Mouse (Mus musculus) layer of hippocampus, postnatal 10 days (tissue): Measurements from ENCODE around the gene 1700025G04Rik. TPM values are rescaled to one million over a fixed set of nuclear protein-coding genes. Genes with fewer than 3 reads are reported as not detected.

Experiments
- DNase-seq, 2 experiments: peaks; one replicate each; pipeline ENCODE4 v3.0.0; 2021; ENCODE audit warnings: low spot score in 2 of 2
- total RNA-seq, 2 experiments: library from RNA; stranded (reverse); gene quantifications; 2 replicates each; pipeline ENCODE4 v1.2.3; 2021

1700025G04Rik gene
- total RNA-seq, 2 experiments from 2014 or later: 66.0 to 67.7 TPM

DNA sequence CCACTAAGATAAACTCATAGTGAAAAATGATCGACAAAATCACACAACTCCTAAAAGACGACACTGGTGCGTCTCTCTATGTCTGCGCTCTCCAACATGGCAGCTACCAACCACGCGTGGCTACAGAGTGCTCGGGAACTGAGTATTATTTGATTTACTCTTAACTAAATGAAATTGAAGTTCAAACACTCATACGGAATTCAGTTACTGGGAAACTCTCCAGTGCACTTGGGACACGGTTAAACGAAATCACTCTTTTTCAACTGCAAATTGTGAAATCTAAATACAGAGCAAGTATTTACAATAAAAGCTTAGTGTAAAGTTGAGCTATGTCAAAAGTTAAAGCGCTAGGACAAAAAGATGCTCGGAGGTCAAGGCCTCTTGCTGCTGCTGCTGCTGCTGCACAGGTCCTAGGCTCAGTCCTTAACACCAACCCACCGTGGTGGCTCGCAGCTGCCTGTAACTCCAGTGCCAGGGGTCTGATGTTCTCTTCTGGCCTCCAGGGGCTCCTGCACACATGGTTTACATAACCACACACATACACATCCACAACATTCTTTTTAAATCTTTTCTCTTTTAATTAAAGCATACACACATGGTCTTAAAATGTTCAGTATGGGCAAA lies 13.6 kb downstream of the 1700025G04Rik start:
- DNase-seq: no peak

DNA sequence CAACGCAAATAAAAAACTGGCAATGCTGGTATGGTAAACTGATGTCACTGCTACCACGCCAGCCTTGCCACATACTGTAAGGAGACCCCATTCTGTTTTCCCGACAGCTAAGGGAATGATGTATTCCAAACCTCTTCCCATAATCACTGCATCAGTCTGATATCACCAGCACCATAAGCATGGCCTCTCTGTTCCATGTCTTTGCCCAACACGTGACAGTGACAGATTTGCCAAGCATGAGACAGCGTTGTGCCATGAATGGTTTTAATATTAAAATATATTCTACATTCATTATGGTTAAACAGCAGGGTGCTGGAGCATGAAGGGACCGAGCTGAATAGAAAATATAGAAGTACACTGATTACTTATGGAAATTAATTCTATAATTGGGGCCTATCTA lies 14.2 kb downstream of the 1700025G04Rik start:
- DNase-seq: no peak

DNA sequence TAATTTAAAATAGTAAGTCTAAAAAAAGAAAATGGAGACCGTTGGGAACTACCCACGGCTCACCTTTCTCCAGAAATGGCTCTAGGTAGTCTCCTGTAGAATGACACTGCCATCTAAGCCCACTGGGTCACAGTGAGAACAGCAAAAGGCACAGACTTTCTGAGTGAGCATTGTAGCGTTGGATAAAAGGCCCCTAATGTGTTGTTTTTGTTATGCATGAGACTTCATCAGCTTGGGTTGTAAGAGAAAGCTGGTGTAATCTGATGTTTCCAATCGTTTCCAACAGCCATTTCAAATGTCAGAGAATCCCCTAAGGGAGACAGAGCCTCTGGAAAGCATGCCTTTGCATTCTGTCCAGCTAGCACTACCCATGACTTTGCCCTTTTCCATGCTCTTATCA lies 19.5 kb downstream of the 1700025G04Rik start:
- no peak for DNase-seq

DNA sequence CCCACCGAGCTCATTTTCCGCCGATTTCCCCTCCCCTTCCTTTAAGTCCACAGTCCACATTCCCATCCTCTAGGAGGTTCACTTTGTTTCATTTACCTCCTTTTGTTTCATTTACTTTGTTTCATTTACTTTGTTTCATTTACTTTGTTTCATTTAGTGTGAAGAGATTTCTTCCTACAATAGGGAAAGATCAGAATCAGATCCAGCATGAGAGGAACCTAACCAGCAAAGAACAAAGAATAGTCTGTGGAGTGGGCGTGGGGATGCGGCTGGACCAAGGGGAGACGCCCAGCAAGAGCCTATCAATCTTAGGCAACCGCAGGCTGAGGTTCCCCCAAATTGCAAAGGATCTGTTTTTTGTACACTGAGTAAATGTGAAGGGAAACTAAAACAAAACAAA lies 20.2 kb downstream of the 1700025G04Rik start:
- DNase-seq: no peak

DNA sequence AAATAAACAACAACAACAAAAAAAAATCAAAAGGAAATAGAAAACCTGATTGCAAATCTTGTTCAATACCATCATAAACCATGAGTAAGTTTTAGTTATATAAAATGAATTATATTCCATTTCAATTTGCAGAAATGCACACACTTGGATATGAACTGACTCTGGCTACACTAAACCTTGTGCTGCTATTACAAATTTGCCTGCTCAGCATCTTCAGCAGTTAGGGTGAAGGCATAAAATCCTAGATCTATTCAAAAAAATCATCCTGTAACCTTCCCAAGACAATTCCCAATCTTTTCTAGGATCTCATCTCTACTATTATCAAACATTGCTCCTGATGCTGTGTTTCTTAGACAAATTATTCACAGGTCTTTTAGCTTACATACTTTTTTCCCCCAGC lies 22.0 kb downstream of the 1700025G04Rik start:
- no peak for DNase-seq

DNA sequence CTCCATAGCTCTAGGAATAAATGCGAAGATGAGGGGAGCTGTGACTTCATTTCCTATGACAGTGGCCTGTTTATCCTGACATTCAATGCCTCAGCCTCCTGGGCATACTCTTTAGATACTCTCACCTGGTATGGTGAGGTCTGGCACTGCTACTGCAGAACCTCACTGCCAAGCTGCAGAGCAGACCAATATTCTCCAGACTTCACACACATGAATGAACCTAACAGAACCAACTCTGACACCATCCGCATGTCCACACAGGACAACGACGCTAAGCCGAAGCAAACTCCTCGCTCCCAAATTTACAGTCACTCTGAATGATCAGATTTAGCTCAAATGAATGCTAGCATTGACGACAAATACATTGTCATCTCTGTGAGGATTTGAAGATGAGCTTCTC lies 24.4 kb downstream of the 1700025G04Rik start:
- DNase-seq: no peak

DNA sequence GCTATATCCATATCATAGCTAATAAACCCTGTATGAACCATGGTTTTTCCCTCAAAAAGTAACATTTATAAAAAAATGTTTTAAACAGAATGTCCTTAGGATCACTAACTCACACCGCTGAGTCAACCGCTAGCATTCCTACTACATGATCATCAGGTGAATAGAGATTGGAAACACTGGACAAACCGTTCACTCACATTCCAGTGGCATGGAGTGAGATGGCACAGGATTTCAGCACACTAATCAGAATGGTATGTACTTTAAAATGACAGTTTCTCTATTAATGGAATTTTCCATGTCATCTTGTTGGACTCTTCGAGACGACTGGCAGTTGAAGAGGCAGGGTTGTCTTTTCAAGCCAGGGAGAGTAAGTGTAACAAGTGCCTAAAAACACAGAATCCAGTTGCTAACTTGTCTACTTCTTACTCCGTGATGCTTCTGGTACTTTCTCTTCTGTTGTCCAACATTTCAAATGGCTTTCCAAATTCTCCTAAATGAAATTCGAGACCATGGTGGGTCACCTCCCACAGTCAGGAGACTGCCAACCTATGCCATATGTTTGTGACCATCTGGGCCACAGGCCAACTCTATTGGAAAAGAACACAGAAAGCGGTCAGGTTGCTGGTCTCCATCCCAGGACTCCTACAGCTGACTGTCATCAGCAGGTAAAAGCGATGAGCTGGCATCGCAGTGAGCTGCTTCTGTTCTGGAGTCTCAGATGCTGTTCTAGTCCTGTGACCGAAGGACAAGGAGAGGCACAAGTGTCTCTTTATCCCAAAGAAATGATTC lies 26.4 kb downstream of the 1700025G04Rik start:
- no peak for DNase-seq

DNA sequence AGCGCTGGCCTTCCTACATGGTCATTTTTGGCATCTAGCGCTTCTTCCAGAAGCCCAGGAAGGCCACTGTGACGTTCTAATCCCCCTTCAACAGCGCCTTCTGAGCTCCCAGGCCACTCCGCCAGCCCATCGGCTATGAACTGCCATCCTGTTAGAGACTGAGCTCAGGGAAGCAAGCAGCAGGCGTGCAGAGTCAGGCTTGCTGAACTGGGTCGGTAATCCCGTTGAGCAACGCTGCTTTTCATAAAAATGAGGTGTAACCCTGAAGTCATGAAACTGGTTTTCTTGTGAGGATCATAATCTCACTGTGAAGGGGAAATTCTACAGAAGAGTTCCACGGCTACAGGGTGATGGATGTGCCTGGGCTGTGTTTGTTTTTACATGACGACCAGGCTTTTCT lies 28.2 kb downstream of the 1700025G04Rik start:
- no peak for DNase-seq

DNA sequence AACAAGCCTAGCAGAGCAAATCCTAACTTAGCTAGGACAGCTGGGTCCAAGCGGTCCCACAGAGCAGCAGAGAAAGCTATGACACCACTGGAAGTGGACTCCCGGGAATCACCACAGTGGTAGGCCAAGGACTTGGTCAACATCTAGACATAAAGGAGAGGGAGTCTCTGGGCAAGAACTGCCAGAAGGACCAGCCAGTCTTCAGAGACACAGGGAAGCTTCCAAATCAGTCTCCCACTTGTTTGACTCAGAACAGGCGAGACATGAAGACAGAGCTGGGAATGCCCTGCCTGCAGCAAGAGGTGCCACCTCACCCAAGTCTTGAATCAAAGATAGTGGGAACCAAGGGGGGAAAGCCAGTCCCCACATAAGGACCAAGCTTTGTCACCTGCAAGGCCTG lies 29.7 kb downstream of the 1700025G04Rik start:
- no peak for DNase-seq

DNA sequence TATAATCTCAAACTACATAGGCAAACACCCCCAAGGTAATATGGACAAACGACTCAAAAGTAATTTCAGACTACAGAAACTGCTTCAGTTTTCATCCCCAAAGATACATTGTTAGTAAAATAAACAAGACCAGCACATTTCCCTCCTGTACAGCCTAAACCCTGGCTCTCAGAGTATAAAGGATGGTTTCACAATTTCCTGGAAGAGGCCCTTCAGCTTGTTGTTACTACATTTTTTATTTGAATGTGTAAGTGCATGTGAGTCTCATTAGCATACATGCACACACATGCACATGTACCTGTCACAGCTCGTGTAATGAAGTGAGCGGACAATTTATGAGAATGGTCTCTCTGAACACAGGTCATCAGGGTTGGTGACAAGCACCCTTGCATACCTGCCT lies 31.1 kb downstream of the 1700025G04Rik start:
- no peak for DNase-seq

DNA sequence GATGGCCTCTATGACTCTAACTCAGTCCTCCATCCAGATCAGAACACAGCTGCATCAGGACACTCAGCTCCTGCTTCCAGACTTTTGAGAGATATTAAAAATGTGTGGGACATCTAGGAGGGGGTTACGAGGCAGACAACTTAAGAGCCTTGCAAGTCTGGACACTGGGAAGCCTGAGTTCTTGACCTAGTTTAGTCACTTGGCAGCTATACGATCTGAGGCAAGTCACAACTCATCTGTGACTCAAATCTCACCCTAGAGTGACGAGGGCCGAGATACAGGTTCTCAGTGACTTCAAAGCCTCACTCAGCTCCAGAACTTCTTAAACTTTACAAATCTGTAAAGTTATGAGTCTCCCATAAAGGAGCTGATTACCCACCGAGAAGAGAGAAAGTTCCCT lies 36.8 kb downstream of the 1700025G04Rik start:
- DNase-seq: no peak

DNA sequence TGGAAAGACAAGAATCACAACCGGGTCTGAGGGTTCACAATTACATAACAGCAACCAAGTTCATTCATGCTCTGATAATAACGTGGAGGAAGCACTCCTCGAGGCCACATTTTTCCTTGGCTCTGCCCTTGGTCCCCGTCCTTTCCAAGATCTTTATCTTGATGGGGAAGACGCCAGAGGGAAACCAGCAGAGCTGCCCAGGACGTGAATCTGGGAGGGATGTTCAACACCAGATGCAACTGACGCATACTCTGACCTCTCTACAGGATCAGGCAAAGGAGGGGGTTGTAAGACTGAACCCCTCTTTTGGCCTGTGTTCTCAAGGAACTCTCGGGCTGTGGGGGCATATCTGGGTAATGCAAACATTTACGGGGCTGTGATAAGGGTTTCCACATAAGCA lies 38.1 kb downstream of the 1700025G04Rik start:
- DNase-seq: no peak

DNA sequence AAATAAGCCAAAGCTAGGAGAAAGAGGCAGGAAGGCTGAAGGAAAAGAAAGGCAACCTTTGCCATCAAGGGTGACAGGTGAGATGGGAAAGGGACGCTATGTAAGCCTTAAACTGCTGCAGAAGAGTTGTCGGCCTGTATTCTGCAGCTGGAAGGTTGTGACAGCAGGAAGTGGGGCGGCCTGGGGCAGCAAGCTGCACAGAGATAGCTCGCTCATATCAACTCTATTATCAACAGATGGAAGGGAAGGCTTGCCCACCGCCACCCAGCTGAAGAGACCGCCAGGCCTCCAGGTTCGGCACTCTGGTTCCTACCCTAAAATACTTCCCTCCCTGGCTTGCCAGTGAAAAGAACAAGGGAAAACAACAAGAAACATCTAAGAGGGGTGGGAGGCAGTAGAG lies 39.9 kb downstream of the 1700025G04Rik start:
- no peak for DNase-seq

DNA sequence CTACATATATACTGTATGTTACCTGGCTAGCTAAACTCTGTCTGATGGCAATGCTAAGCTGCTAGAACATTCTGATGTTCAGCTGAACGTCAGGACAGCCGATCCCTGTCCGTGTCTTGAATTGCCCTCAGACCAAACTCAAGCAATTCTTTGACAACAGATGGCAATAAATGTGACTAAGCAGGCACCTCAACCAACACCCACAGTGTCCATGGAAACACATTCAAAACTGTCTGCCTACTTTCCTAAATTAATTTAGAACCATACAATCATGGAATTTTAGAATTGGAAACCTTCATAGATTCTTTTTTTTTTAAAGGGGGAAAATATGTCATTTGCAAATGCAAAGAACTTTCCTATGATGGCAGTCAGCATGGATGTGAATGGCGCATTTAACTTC lies 41.6 kb downstream of the 1700025G04Rik start:
- no peak for DNase-seq

DNA sequence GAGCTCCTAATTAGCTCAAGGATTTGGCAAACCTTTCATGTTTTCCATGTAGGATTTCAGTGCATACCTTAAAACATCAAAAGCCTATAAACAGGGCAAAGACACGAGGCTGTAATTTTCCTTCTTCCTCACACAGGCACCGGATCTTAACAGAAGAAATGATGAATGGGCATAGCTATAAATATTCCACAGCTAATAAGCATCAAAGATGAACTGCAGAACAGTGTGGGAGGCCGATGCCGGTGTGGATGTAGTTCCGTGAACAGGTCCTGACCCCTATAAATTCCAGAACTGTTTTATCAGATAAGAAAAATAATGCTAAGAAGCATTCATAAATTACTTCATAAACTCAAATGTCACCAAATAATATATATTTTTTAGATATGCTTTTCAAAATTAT lies 42.5 kb downstream of the 1700025G04Rik start:
- DNase-seq: no peak

DNA sequence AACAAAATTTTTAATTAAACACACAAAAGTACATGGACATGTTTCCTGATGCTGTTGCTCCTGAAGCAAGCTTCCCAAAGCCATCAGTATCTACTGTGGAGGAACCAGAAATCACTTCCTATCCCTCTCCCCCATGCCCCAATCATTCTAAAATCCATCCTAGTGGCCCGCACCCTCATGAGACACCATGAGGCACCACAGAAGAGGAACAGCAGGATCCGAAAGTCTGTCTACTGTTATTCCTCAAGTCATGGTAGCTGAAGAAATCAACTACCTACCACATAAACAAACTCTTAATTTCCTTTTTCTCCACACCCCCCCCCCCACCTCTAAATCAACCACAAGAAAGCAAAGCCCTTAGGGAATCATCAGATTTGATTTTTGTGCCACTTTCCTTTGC lies 46.5 kb downstream of the 1700025G04Rik start:
- no peak for DNase-seq

DNA sequence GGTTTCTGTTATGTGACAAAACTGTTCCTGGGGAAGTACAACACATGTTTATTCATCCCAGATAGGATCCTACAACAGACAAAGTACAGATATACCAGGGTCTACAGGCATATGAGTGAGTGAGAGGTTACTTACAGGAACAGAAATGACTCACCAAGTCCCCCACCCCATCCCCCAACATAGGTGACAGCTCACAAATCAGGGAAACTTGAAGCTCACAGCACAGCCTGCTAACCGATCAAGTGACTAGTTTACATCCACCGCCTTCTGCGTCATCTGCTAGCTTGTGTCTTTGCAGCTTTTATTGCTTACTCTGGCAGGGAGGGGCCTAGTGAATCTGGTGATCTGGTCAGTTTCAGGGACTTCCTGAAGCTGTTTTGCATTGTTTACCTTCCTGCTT lies 47.5 kb downstream of the 1700025G04Rik start:
- no peak for DNase-seq

DNA sequence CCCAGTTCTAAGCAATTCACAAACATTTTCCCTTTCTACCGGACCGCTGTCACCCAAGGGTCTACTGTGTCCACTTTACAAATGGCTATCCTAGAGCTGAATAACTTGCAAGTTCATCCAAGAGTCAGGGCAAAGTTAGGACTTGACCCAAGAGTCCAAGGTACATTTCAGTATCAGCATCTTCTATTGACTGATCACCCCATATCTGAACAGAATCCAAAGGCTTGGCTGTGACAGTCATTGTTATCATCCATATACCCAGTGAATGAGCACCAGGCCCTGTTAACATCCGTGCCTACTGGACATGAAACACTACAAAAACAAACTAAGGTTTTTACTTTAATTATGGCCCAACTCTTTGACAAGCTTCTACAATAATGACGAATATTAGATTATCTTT lies 48.9 kb downstream of the 1700025G04Rik start:
- no peak for DNase-seq

DNA sequence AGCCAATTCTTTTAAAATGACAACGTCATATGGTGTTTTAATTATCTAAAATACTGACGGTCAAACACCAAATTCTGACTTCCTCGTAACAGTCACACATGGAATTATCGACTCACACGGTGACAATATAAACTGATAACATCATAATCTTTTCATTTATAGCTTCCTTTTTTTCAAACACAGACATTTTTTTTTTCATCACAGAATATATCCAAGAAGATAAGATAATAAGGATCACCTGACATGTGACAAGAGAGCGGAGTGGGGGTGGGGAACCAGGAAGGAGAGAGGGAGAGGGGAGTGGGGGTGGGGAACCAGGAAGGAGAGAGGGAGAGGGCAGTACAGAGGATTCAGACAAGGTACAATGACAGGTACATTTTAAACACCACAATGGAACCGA lies 49.9 kb downstream of the 1700025G04Rik start:
- DNase-seq: no peak

DNA sequence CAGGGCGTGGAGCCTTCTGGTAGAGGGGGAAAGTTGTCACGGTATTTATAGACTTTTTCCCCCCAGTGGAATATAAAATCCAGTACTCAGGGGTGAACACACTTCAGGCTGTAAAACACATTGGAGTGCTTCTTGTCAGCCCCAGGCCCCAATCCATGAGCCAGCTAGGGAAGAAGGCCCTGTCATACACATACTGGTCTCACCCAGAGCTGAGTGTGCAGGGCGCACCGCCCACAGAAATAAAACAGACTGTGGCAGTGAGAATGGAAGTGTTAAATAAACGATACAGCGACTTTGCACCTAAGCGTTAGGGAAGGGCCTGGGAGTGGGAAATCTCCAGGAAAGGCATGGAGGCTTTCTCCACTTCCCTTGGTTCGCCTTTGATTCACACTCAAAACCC lies 50.3 kb downstream of the 1700025G04Rik start:
- DNase-seq: no peak

DNA sequence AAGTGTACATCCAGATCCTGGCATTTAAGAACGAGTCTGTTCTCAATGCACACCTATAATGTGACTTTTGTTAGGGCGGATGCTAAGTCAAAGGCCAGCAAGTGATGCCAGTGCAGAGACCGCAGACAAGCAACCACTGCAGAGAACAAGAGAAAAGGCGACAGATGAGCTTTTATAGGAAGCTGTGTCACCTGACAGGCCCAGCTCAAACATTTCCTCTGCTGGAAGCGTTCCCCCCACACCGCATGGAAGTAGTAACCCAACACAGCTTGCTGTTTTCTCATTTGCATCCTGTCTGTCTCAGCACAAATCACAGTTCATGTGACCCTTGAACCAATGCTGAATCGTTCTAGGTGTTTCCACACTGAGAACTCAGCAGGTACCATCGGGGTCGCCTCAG lies 51.8 kb downstream of the 1700025G04Rik start:
- no peak for DNase-seq

DNA sequence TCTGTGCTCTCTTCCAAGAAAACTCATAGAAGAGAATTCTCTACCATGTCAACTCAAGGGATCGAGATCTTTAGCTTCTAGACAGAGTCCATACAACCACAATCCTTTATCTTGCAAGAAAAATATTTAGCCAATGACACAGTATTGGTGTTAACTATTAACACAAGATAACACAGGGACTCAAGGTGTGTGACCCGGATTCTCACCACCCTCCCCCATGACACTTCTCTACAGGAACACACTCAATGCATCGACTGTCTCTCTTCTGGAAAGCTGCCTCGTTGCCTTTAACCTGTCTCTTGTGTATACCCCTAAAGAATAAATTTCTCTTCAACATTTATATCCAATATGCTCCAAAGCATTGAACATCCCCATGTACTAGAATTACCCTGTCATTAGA lies 52.3 kb downstream of the 1700025G04Rik start:
- DNase-seq: no peak

DNA sequence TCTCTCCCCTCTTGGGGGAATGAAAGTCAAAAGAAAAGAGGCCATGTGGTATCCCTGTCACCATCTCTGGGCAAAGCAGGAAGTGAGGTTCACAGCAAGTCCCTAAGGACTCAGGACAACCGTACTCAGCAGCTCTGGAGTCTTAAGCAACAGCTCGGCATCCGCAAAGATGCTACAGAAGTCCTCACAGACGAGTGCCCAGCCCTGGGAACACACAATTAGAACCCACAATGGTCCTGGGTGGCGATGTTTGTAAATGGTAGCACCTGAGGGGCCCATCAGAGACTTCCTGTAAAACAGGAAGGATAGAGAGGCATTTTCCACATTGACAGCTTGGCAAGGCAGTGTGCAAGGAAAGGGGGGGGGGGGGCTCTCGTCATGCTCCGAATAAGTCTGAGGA lies 55.2 kb downstream of the 1700025G04Rik start:
- no peak for DNase-seq
